Mouse (Mus musculus) neutrophil, adult 83 days (primary cell): ENCODE data around the gene Efcab1. TPM values are rescaled to one million over a fixed set of nuclear protein-coding genes. Genes with fewer than 3 reads are reported as not detected.

Source experiments
- total RNA-seq, 2 experiments: library from RNA; stranded (reverse); gene quantifications; one replicate each; pipeline ENCODE4 v1.2.4; 2023

Gene Efcab1
- not detected for total RNA-seq

DNA sequence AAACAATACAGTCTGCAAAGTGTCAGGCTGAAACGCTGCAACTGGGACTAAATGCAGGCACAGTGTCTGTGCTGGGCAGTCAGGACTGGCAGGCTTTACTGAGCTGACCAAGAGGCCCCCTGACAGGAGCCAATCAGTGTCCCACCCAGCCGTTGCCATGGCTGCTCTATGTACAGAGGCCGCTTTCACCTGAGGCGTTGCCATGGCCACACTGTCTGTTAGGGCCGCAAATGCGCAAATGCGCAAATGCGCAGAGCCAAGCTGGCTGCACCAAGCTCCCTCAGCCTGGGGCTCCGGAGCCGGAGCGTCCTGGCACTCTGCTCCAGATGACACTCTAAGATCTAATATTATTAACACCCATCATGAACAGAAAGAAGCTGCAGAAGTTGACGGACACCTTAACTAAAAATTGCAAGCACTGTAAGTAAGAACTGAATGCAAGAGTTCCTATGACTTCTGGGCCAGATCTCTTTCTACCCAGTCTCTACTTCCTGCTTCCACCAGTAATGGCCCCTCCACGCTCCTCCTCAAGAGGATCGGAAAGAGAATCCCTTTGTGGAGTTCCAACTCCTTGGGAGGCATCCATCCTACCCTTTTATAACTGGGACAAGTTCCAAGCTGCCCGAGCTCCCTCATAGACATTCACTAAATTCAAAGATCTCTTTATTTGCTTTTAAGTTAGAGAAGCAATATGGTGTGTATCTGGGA is at the start of gene Efcab1:
TSS of gene Efcab1 (plus strand) at position 214 of the 708 bp plus-strand sequence.

